ENCODE assay signal across 22 mouse cellular contexts in genomic region chr9:86726381-86726720, GRCm38 (mm10). TPM values are rescaled to one million over a fixed set of nuclear protein-coding genes. Genes with fewer than 3 reads are reported as not detected.
DNase-seq lines count a peak whose midpoint lies in the region; ATAC-seq and TF ChIP-seq lines count a peak whose summit lies in the region.
"Had no signal": no experiment of that assay in that cellular context is flagged by ENCODE, and none has a peak within 500 bp of the region (broad histone marks: within the 10 kb centered on the region; RNA-seq: fewer than 3 reads in every experiment).

No protein-coding gene starts in this region.

- 82% methylated on average over 5 of the region's 5 CpGs for WGBS in heart, adult 2 months
- WGBS in midbrain, embryonic 16.5 days = 67% methylated on average over 5 of the region's 5 CpGs
- 86% methylated on average over 5 of the region's 5 CpGs for WGBS in midbrain, embryonic 10.5 days
- 59% methylated on average over 5 of the region's 5 CpGs for WGBS in forebrain, postnatal 0 days
- 72% methylated on average over 5 of the region's 5 CpGs for WGBS in neural tube, embryonic 15.5 days

- H3K9me3 ChIP-seq in midbrain, embryonic 16.5 days (replicated peaks; ENCODE audit: control insufficient read depth, low read length, poor library complexity, severe bottlenecking) = no peaks in the 10 kb centered on the region
- no peaks in the 10 kb centered on the region for H3K9me3 ChIP-seq in midbrain, embryonic 10.5 days (replicated peaks)
- no peaks in the 10 kb centered on the region for H3K9me3 ChIP-seq in forebrain, postnatal 0 days (ENCODE audit: low read length)
- no peaks in the 10 kb centered on the region for H3K9me3 ChIP-seq in neural tube, embryonic 15.5 days (replicated peaks)
- H3K9me3 ChIP-seq: heart, embryonic 15.5 days; limb, embryonic 10.5 days; liver, embryonic 15.5 days had no signal

- no peak for TF ChIP-seq EP300 in heart, adult 2 months (IDR thresholded peaks at IDR 0.05; ENCODE audit: insufficient read depth, low read depth, low read length)

- no peak for TF ChIP-seq POLR2A in heart, adult 2 months (IDR thresholded peaks at IDR 0.05; ENCODE audit: insufficient read depth, low read depth, low read length)

- DNase-seq in heart, adult 11 months = peak; percentile 28
- DNase-seq in heart, adult 2 months = no peak
- no peak for DNase-seq in midbrain, embryonic 10.5 days (ENCODE audit: low spot score)
- no peak for DNase-seq in forebrain, postnatal 0 days
- no peak for DNase-seq in thymus, postnatal 4 days
- no peak for DNase-seq in frontal cortex, adult 2 months (ENCODE audit: extremely low spot score in 1 of 2, low spot score in 1 of 2)
- DNase-seq: adrenal gland, postnatal 10 days; cerebellum, adult 9-11 months; gastrocnemius, postnatal 36 days; heart, postnatal 36 days; kidney, adult 2 months; liver; right cerebral cortex, adult 18-20 months; thymus, adult 18-20 months; thymus, postnatal 36 days had no signal

- TF ChIP-seq CTCF in heart, adult 2 months (IDR thresholded peaks at IDR 0.05) = no peak
- TF ChIP-seq CTCF in forebrain, postnatal 0 days (IDR thresholded peaks at IDR 0.05; ENCODE audit: low read depth) = no peak

- no peaks in the 10 kb centered on the region for H3K36me3 ChIP-seq in heart, adult 2 months (ENCODE audit: control insufficient read depth, insufficient read depth, low read length)
- no peaks in the 10 kb centered on the region for H3K36me3 ChIP-seq in midbrain, embryonic 16.5 days (ENCODE audit: control insufficient read depth, insufficient read depth, low read length)
- no peaks in the 10 kb centered on the region for H3K36me3 ChIP-seq in midbrain, embryonic 10.5 days
- H3K36me3 ChIP-seq in forebrain, postnatal 0 days (ENCODE audit: insufficient read depth) = no peaks in the 10 kb centered on the region
- H3K36me3 ChIP-seq in neural tube, embryonic 15.5 days = no peaks in the 10 kb centered on the region
- H3K36me3 ChIP-seq: heart, embryonic 15.5 days; limb, embryonic 10.5 days; liver, embryonic 15.5 days had no signal

- intact Hi-C loops in heart, adult 2 months (cut with DNase I) = no loop called here

- no peaks in the 10 kb centered on the region for H3K4me1 ChIP-seq in heart, adult 2 months (ENCODE audit: control insufficient read depth, insufficient read depth, low read length)
- peaks cover 2% of the 10 kb centered on the region; the same call in 1 of the 2 replicates for H3K4me1 ChIP-seq in midbrain, embryonic 16.5 days (ENCODE audit: control insufficient read depth, insufficient read depth, low read length)
- H3K4me1 ChIP-seq in midbrain, embryonic 10.5 days = peaks cover 2% of the 10 kb centered on the region; the same call in 1 of the 2 replicates
- no peaks in the 10 kb centered on the region; the same call in 1 of the 2 replicates for H3K4me1 ChIP-seq in forebrain, postnatal 0 days (ENCODE audit: insufficient read depth)
- peaks cover 2% of the 10 kb centered on the region; the same call in 1 of the 2 replicates for H3K4me1 ChIP-seq in neural tube, embryonic 15.5 days
- H3K4me1 ChIP-seq: heart, embryonic 15.5 days; liver, embryonic 15.5 days had no signal

- H3K27ac ChIP-seq in heart, adult 2 months = no peak overlapping the region
- peak overlapping the region; percentile 43; the same call in 1 of the 2 replicates for H3K27ac ChIP-seq in midbrain, embryonic 16.5 days (ENCODE audit: low read length)
- H3K27ac ChIP-seq in midbrain, embryonic 10.5 days (replicated peaks) = no peak overlapping the region
- H3K27ac ChIP-seq in forebrain, postnatal 0 days (ENCODE audit: low read depth, low read length) = peak overlapping the region; percentile 69
- peak overlapping the region; percentile 58 for H3K27ac ChIP-seq in neural tube, embryonic 15.5 days (replicated peaks)
- H3K27ac ChIP-seq: heart, embryonic 15.5 days; kidney, postnatal 0 days; limb, embryonic 10.5 days; liver, embryonic 15.5 days had no signal

- H3K27me3 ChIP-seq in heart, adult 2 months (ENCODE audit: control insufficient read depth, insufficient read depth, low read length) = no peaks in the 10 kb centered on the region
- H3K27me3 ChIP-seq in midbrain, embryonic 16.5 days (ENCODE audit: control insufficient read depth, insufficient read depth, low read depth, low read length) = no peaks in the 10 kb centered on the region
- no peaks in the 10 kb centered on the region for H3K27me3 ChIP-seq in midbrain, embryonic 10.5 days (ENCODE audit: low read depth, poor library complexity, severe bottlenecking)
- no peaks in the 10 kb centered on the region for H3K27me3 ChIP-seq in forebrain, postnatal 0 days (ENCODE audit: insufficient read depth, low read length)
- no peaks in the 10 kb centered on the region for H3K27me3 ChIP-seq in neural tube, embryonic 15.5 days (replicated peaks)
- H3K27me3 ChIP-seq: heart, embryonic 15.5 days; liver, embryonic 15.5 days had no signal

- no peak overlapping the region for H3K4me2 ChIP-seq in midbrain, embryonic 16.5 days (ENCODE audit: low read length)
- H3K4me2 ChIP-seq in forebrain, postnatal 0 days (ENCODE audit: low read depth) = 0 out of 2 replicates have a peak overlapping the region, but pooled peaks have one; percentile 8
- H3K4me2 ChIP-seq in neural tube, embryonic 15.5 days = no peak overlapping the region
- H3K4me2 ChIP-seq: heart, embryonic 15.5 days; liver, embryonic 15.5 days had no signal

- peak; percentile 61; the same call in 1 of the 2 replicates for ATAC-seq in midbrain, embryonic 16.5 days
- peak; percentile 15 for ATAC-seq in forebrain, postnatal 0 days
- ATAC-seq in neural tube, embryonic 15.5 days (ENCODE audit: low FRiP score) = peak; percentile 41; the same call in 1 of the 2 replicates

- H3K4me3 ChIP-seq in heart, adult 2 months = no peak overlapping the region
- no peak overlapping the region for H3K4me3 ChIP-seq in midbrain, embryonic 16.5 days (ENCODE audit: low read depth, low read length)
- no peak overlapping the region for H3K4me3 ChIP-seq in midbrain, embryonic 10.5 days
- H3K4me3 ChIP-seq in forebrain, postnatal 0 days (ENCODE audit: low read depth, low read length) = no peak overlapping the region
- H3K4me3 ChIP-seq in neural tube, embryonic 15.5 days (replicated peaks) = no peak overlapping the region
- H3K4me3 ChIP-seq: heart, embryonic 15.5 days; limb, embryonic 10.5 days; liver, embryonic 15.5 days had no signal

- H3K79me2 ChIP-seq in heart, adult 2 months (replicated peaks; ENCODE audit: control insufficient read depth, insufficient read depth, low read length) = no peaks in the 10 kb centered on the region

- H3K9ac ChIP-seq in heart, adult 2 months (ENCODE audit: low read depth, low read length) = no peak overlapping the region
- no peak overlapping the region for H3K9ac ChIP-seq in midbrain, embryonic 16.5 days (ENCODE audit: low read depth, low read length)
- no peak overlapping the region for H3K9ac ChIP-seq in forebrain, postnatal 0 days
- H3K9ac ChIP-seq in neural tube, embryonic 15.5 days (replicated peaks) = no peak overlapping the region
- H3K9ac ChIP-seq: heart, embryonic 15.5 days; liver, embryonic 15.5 days had no signal

RNA-seq across cellular contexts. Expression of gene Prss35, which starts 17.1 kb away (rescaled TPM):
- under 1 TPM; 0.30 to 0.37 TPM for total RNA-seq in heart, adult 2 months (2021)
- polyA plus RNA-seq in heart, adult 2 months (2012; rRNA removed) = 0.16 and 0.56 TPM in 2 replicates
- 4.2 and 5.3 TPM in 2 replicates for polyA plus RNA-seq in midbrain, embryonic 16.5 days (2015; fragmentation: Nextera tagmentation; extraction: Ambion mirVana)
- polyA plus RNA-seq in midbrain, embryonic 10.5 days (2016; fragmentation: Nextera tagmentation; extraction: Ambion mirVana) = 1.8 and 2.0 TPM in 2 replicates
- 2.8 and 4.4 TPM in 2 replicates for total RNA-seq in forebrain, postnatal 0 days (2014; rRNA removed)
- 3.1 and 3.9 TPM in 2 replicates for polyA plus RNA-seq in forebrain, postnatal 0 days (2015; fragmentation: Nextera tagmentation; extraction: Ambion mirVana)
- 11.0 and 12.4 TPM in 2 replicates for polyA plus RNA-seq in neural tube, embryonic 15.5 days (2015; fragmentation: Nextera tagmentation; extraction: Ambion mirVana)
- 3.2 and 4.2 TPM in 2 replicates for polyA plus RNA-seq in frontal cortex, adult 2 months (2012; rRNA removed)
- total RNA-seq: common myeloid progenitor, adult 5-6 weeks had no signal

RNA-seq across cellular contexts. Expression of gene Me1, which starts 30.6 kb away (rescaled TPM):
- 100 to 1,000 TPM in 1 of 2 experiments, 10 to 100 TPM in 1; 100.0 to 110 TPM for total RNA-seq in heart, adult 2 months (2021)
- 67.1 and 101 TPM in 2 replicates for polyA plus RNA-seq in heart, adult 2 months (2012; rRNA removed)
- polyA plus RNA-seq in midbrain, embryonic 16.5 days (2015; fragmentation: Nextera tagmentation; extraction: Ambion mirVana) = 44.8 and 51.5 TPM in 2 replicates
- 9.9 and 10.9 TPM in 2 replicates for polyA plus RNA-seq in midbrain, embryonic 10.5 days (2016; fragmentation: Nextera tagmentation; extraction: Ambion mirVana)
- 26.2 and 26.6 TPM in 2 replicates for total RNA-seq in forebrain, postnatal 0 days (2014; rRNA removed)
- polyA plus RNA-seq in forebrain, postnatal 0 days (2015; fragmentation: Nextera tagmentation; extraction: Ambion mirVana) = 38.4 and 47.2 TPM in 2 replicates
- 47.1 and 54.1 TPM in 2 replicates for polyA plus RNA-seq in neural tube, embryonic 15.5 days (2015; fragmentation: Nextera tagmentation; extraction: Ambion mirVana)
- polyA plus RNA-seq in frontal cortex, adult 2 months (2012; rRNA removed) = 49.7 and 51.2 TPM in 2 replicates

Comparison
In these comparisons a context has a peak if more than half of its experiments do, and no peak if none do; other contexts are left out.
1. H3K27ac ChIP-seq: peak in midbrain, embryonic 16.5 days (single experiment), forebrain, postnatal 0 days (single experiment) and neural tube, embryonic 15.5 days (single experiment); none in heart, adult 2 months (single experiment) and midbrain, embryonic 10.5 days (single experiment).
2. Peak in every context shown above with its lines, with median percentiles within 50 percentile points of each other: ATAC-seq.